Mouse (Mus musculus) MEL (cell line): Measurements from ENCODE around the gene Alox12e. TPM values are rescaled to one million over a fixed set of nuclear protein-coding genes. Genes with fewer than 3 reads are reported as not detected.

Experiments
- DNase-seq: peaks from one replicate; pipeline ENCODE4 v3.0.0; 2011; ENCODE audit warnings: low read depth, low spot score
- H3K27ac ChIP-seq: 2 replicates; pipeline ENCODE4 v1.5.1; 2012; ENCODE audit warnings: low read depth, mild to moderate bottlenecking, control low read depth, low read length, moderate library complexity; ENCODE audit not compliant: control insufficient read depth
- H3K27me3 ChIP-seq, 2 experiments: fragments of 150-350 bp in 1 of 2; sonication (generic) in 1 of 2; 2 replicates each; pipeline ENCODE4 v1.6.1; 2012; ENCODE audit warnings: low read length in 2 of 2, mild to moderate bottlenecking in 2 of 2, improper control_type of control experiment in 1 of 2, moderate library complexity in 1 of 2; ENCODE audit not compliant: insufficient read depth in 2 of 2, control insufficient read depth in 1 of 2
- H3K36me3 ChIP-seq, 2 experiments: 2 replicates each; pipeline ENCODE4 v1.6.1; 2012 to 2014; ENCODE audit warnings: low read length in 2 of 2, improper control_type of control experiment in 1 of 2, inconsistent platforms in 1 of 2, mild to moderate bottlenecking in 1 of 2; ENCODE audit not compliant: insufficient read depth in 2 of 2, control insufficient read depth in 1 of 2
- H3K4me1 ChIP-seq, 2 experiments: fragments of 150-350 bp in 1 of 2; sonication (generic) in 1 of 2; 2 replicates each; pipeline ENCODE4 v1.6.1; 2012; ENCODE audit warnings: low read length in 2 of 2, improper control_type of control experiment in 1 of 2, mild to moderate bottlenecking in 1 of 2; ENCODE audit not compliant: insufficient read depth in 2 of 2, control insufficient read depth in 1 of 2
- H3K4me3 ChIP-seq, 2 experiments: fragments of 150-350 bp in 1 of 2; sonication (generic) in 1 of 2; 2 replicates each; pipeline ENCODE4 v1.5.1; 2012; ENCODE audit warnings: low read depth in 2 of 2, low read length in 2 of 2, mild to moderate bottlenecking in 2 of 2, moderate library complexity in 2 of 2, control low read depth in 1 of 2, improper control_type of control experiment in 1 of 2; ENCODE audit not compliant: control insufficient read depth in 1 of 2, insufficient read depth in 1 of 2
- H3K79me2 ChIP-seq: 2 replicates; pipeline ENCODE4 v1.6.1; 2012; ENCODE audit warnings: mild to moderate bottlenecking, low read length, moderate library complexity; ENCODE audit not compliant: control insufficient read depth, poor library complexity, insufficient read depth
- H3K9ac ChIP-seq: 2 replicates; pipeline ENCODE4 v1.6.1; 2012; ENCODE audit warnings: low read depth, mild to moderate bottlenecking, control low read depth, low read length, moderate library complexity; ENCODE audit not compliant: control insufficient read depth, poor library complexity, severe bottlenecking
- H3K9me3 ChIP-seq: fragments of 150-350 bp; sonication (generic); replicated peaks from 2 replicates; pipeline ENCODE4 v1.6.1; 2012; ENCODE audit warnings: mild to moderate bottlenecking, low read length, improper control_type of control experiment, moderate library complexity; ENCODE audit not compliant: insufficient read depth
- CTCF ChIP-seq, 3 experiments: IDR thresholded peaks in 2 of 3; conservative IDR thresholded peaks in 1 of 3; 2 replicates each; pipeline ENCODE4 v1.5.1; 2011 to 2012; ENCODE audit warnings: low read length in 3 of 3, low read depth in 2 of 3, mild to moderate bottlenecking in 2 of 3, improper control_type of control experiment in 1 of 3, inconsistent platforms in 1 of 3, mixed read lengths in 1 of 3, moderate library complexity in 1 of 3; ENCODE audit not compliant: control insufficient read depth in 1 of 3, insufficient read depth in 1 of 3, poor library complexity in 1 of 3, severe bottlenecking in 1 of 3
- ELF1 ChIP-seq: IDR thresholded peaks from 2 replicates; pipeline ENCODE4 v1.6.1; 2014; ENCODE audit warnings: low read depth, mild to moderate bottlenecking, inconsistent platforms, low read length, improper control_type of control experiment, moderate library complexity
- ETS1 ChIP-seq: IDR thresholded peaks from 2 replicates; pipeline ENCODE4 v1.6.1; 2012; ENCODE audit warnings: low read depth, mild to moderate bottlenecking, inconsistent platforms, low read length, improper control_type of control experiment, moderate library complexity
- MAFK ChIP-seq: IDR thresholded peaks from 2 replicates; pipeline ENCODE4 v1.6.1; 2011; ENCODE audit warnings: low read depth, mild to moderate bottlenecking, low read length, improper control_type of control experiment, borderline replicate concordance
- MYB ChIP-seq: IDR thresholded peaks from 2 replicates; pipeline ENCODE4 v1.6.1; 2011; ENCODE audit warnings: mild to moderate bottlenecking, low read depth, low read length, improper control_type of control experiment
- NELFE ChIP-seq: IDR thresholded peaks from 2 replicates; pipeline ENCODE4 v1.6.1; 2011; ENCODE audit warnings: low read depth, low read length, improper control_type of control experiment
- POLR2A ChIP-seq, 2 experiments: IDR thresholded peaks; 2 replicates each; pipeline ENCODE4 v1.6.1; 2011 to 2012; ENCODE audit warnings: low read length in 2 of 2, mild to moderate bottlenecking in 2 of 2, control low read depth in 1 of 2, improper control_type of control experiment in 1 of 2, low read depth in 1 of 2, moderate library complexity in 1 of 2; ENCODE audit not compliant: control insufficient read depth in 1 of 2, insufficient read depth in 1 of 2, poor library complexity in 1 of 2
- POLR2AphosphoS5 ChIP-seq: IDR thresholded peaks from 2 replicates; pipeline ENCODE4 v1.6.1; 2012; ENCODE audit warnings: low read depth, borderline replicate concordance, mild to moderate bottlenecking, inconsistent platforms, low read length, moderate library complexity, mixed read lengths
- RAD21 ChIP-seq: IDR thresholded peaks from 2 replicates; pipeline ENCODE4 v1.6.1; 2011; ENCODE audit warnings: mild to moderate bottlenecking, low read depth, low read length, improper control_type of control experiment
- SIN3A ChIP-seq: IDR thresholded peaks from 2 replicates; pipeline ENCODE4 v1.6.1; 2012; ENCODE audit warnings: low read length, improper control_type of control experiment, inconsistent platforms
- SMC3 ChIP-seq: IDR thresholded peaks from 2 replicates; pipeline ENCODE4 v1.6.1; 2011; ENCODE audit warnings: low read depth, low read length, improper control_type of control experiment
- TAL1 ChIP-seq: IDR thresholded peaks from 2 replicates; pipeline ENCODE4 v1.6.1; 2012; ENCODE audit warnings: mild to moderate bottlenecking, inconsistent platforms, low read length, moderate library complexity, mixed read lengths
- TBP ChIP-seq: IDR thresholded peaks from 2 replicates; pipeline ENCODE4 v1.8.0; 2011; ENCODE audit warnings: low read depth, low read length, improper control_type of control experiment
- ZNF384 ChIP-seq: IDR thresholded peaks from 2 replicates; pipeline ENCODE4 v1.6.1; 2012; ENCODE audit warnings: low read depth, mild to moderate bottlenecking, inconsistent platforms, low read length, improper control_type of control experiment
- polyA plus RNA-seq, 2 experiments: library from polyadenylated mRNA; stranded (reverse) in 1 of 2; unstranded in 1 of 2; fragments of >175 nt in 1 of 2; fragments of >200 nt in 1 of 2; gene quantifications; 2 replicates each; pipeline versions ENCODE4 v1.2.1 to v1.2.4; 2012; ENCODE audit warnings: low replicate concordance in 2 of 2, low read depth in 1 of 2; ENCODE audit not compliant: insufficient read length in 2 of 2, insufficient read depth in 1 of 2, missing spikeins in 1 of 2
- total RNA-seq: library from RNA; depleted of rRNA; stranded (reverse); fragments of 300-350 nt; gene quantifications from 2 replicates; pipeline ENCODE4 v1.2.3, GENCODE M21; 2012

The Alox12e gene
- total and polyA plus RNA-seq, 3 experiments, result not detected

GRCm38 (mm10) chr11:70308296-70308695, 14.1 kb downstream of the Alox12e start:
- peak; percentile 73 for DNase-seq
- no peaks in the 10 kb centered on the region; a peak in 1 of 4 replicates for H3K4me1 ChIP-seq

GRCm38 (mm10) chr11:70306159-70306558, 16.3 kb downstream of the Alox12e start:
- H3K9ac ChIP-seq, result no peak overlapping the region
- H3K79me2 ChIP-seq, result no peaks in the 10 kb centered on the region
- TF ChIP-seq NELFE (no peak), POLR2A (IDR thresholded peaks at IDR 0.05; ENCODE audit: control insufficient read depth in 1 of 2, insufficient read depth in 1 of 2, low read depth in 1 of 2, low read length in 2 of 2, poor library complexity in 1 of 2) (no peak), TBP (no peak), POLR2AphosphoS5 (no peak), SIN3A (no peak), ELF1 (no peak), SMC3 (no peak)
- no peak overlapping the region for H3K27ac ChIP-seq
- no peaks in the 10 kb centered on the region for H3K9me3 ChIP-seq
- no peaks in the 10 kb centered on the region; a peak in 1 of 4 replicates for H3K4me1 ChIP-seq
- H3K27me3 ChIP-seq, result peaks cover 3 to 7% of the 10 kb centered on the region in 2 experiments
- H3K4me3 ChIP-seq, result no peak overlapping the region
- no peak for DNase-seq
- H3K36me3 ChIP-seq, result no peaks in the 10 kb centered on the region

More at GRCm38 (mm10) chr11:70308296-70308695, 14.1 kb downstream of the Alox12e start:
- Histone ChIP-seq H3K27ac (no peak overlapping the region), H3K79me2 (no peaks in the 10 kb centered on the region), H3K36me3 (no peaks in the 10 kb centered on the region), H3K27me3 (peaks cover 3 to 4% of the 10 kb centered on the region in 2 experiments; a peak in 3 of 4 replicates), H3K9ac (no peak overlapping the region), H3K9me3 (no peaks in the 10 kb centered on the region), H3K4me3 (no peak overlapping the region)
- TF ChIP-seq CTCF (IDR thresholded peaks at IDR 0.05 in 2 of 3, conservative IDR thresholded peaks at IDR 0.05 in 1 of 3; ENCODE audit: control insufficient read depth in 1 of 3, insufficient read depth in 1 of 3, low read depth in 2 of 3, low read length in 3 of 3, poor library complexity in 1 of 3, severe bottlenecking in 1 of 3), result peak; percentile 62 to 82 (median 79)
- peak; percentile 58; the same call in 1 of the 2 replicates for TF ChIP-seq ZNF384
- TF ChIP-seq ELF1, result no peak
- TF ChIP-seq MAFK, result no peak
- peak; percentile 55 for TF ChIP-seq SMC3
- no peak for TF ChIP-seq MYB
- TF ChIP-seq RAD21, result peak; percentile 57

- H3K9me3 ChIP-seq, result no peaks in the 10 kb centered on the region
- peaks cover under 1 to 6% of the 10 kb centered on the region in 2 experiments; a peak in 3 of 4 replicates for H3K4me1 ChIP-seq
- peaks cover 3 to 7% of the 10 kb centered on the region in 2 experiments for H3K27me3 ChIP-seq
- peaks cover 0 to 5% of the 10 kb centered on the region in 2 experiments; a peak in 2 of 4 replicates for H3K36me3 ChIP-seq
- TF ChIP-seq TAL1 (peak; percentile 50), ETS1 (no peak), TBP (no peak)
- no peak overlapping the region for H3K4me3 ChIP-seq
- no peaks in the 10 kb centered on the region for H3K79me2 ChIP-seq
- no peak overlapping the region for H3K27ac ChIP-seq
- no peak overlapping the region for H3K9ac ChIP-seq
- no peak for DNase-seq
Observed at GRCm38 (mm10) chr11:70302293-70302692, 20.1 kb downstream of the Alox12e start.
